Mouse (Mus musculus) adrenal gland, adult 8-10 months (tissue): Measurements from ENCODE around the gene Fam189a1. TPM values are rescaled to one million over a fixed set of nuclear protein-coding genes. Genes with fewer than 3 reads are reported as not detected.
A peak's percentile ranks its signal among the peaks of the same experiment; 100 is the strongest.

Source experiments
- DNase-seq: peaks from one replicate; pipeline ENCODE4 v3.0.0; 2022
- total RNA-seq, 4 experiments: library from RNA; stranded (reverse); gene quantifications; 2 replicates each; pipeline ENCODE4 v1.2.4; 2022

Fam189a1 gene
- total RNA-seq, 4 experiments from 2014 or later = 0.41 to 0.95 (median 0.48) TPM

- no peak for DNase-seq
Observed at GRCm38 (mm10) chr7:65104207-65105096, 51.9 kb downstream of the Fam189a1 start.

DNA sequence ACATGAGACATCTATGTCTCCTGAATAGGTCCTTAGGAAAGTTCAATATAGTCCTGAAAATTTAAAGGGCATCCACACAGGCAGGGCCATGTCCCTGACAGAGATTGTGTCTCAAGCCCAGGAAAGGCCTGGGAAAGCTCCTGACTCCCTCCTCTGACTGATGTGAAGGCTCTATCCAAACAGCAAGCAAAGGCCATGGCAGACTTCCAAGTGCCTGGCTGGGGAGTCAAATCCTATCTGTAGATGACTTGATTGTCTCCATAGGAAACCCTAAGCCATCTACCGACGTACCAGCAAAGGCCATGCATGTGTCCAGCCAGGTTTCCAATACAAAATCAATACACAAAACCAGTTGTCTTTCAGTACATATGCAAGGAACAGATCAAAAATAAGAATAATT, 54.7 kb downstream of the Fam189a1 start:
- no peak for DNase-seq

GRCm38 (mm10) chr7:65097708-65098107, 58.7 kb downstream of the Fam189a1 start:
- DNase-seq = no peak

GRCm38 (mm10) chr7:65095631-65096107, 60.7 kb downstream of the Fam189a1 start:
- DNase-seq = no peak

- no peak for DNase-seq
Observed at GRCm38 (mm10) chr7:65093314-65093713, 63.1 kb downstream of the Fam189a1 start.

GRCm38 (mm10) chr7:65091486-65091885, 64.9 kb downstream of the Fam189a1 start:
- DNase-seq = no peak

DNA sequence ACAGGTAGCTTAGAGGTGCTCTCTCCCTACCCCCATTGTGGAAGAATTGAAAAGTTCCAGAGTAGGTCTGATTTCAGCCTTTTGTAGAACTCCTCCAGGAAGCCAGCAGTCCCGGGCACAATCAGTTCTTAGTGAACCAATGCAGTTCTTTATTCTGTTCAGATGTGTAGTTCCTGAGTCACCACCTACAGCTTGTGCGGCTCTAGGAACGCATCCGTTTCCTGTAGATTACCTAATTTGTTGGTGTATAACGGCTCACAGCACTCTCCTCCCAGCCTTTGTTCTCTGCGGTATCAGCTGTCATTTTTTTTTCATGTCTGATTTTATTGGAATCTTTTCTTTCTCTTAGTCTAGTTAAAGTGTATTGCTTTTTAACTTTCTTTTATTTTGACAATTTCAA, 70.4 kb downstream of the Fam189a1 start:
- no peak for DNase-seq

DNA sequence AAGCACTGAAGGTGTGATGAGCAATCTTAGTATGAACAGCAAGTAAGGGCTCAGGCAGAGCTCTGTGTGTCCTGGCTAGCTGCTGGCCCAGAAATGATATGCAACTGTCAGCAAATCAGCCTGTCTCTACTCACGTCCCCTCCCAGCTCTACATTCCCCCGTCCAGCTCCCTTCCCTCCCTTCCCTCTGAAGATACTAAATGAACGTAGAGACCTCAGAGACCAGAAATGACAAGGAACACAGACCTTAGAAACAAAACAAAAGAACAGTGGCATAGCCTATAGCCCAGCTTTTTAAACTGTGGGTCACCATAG, 73.6 kb downstream of the Fam189a1 start:
- no peak for DNase-seq

DNA sequence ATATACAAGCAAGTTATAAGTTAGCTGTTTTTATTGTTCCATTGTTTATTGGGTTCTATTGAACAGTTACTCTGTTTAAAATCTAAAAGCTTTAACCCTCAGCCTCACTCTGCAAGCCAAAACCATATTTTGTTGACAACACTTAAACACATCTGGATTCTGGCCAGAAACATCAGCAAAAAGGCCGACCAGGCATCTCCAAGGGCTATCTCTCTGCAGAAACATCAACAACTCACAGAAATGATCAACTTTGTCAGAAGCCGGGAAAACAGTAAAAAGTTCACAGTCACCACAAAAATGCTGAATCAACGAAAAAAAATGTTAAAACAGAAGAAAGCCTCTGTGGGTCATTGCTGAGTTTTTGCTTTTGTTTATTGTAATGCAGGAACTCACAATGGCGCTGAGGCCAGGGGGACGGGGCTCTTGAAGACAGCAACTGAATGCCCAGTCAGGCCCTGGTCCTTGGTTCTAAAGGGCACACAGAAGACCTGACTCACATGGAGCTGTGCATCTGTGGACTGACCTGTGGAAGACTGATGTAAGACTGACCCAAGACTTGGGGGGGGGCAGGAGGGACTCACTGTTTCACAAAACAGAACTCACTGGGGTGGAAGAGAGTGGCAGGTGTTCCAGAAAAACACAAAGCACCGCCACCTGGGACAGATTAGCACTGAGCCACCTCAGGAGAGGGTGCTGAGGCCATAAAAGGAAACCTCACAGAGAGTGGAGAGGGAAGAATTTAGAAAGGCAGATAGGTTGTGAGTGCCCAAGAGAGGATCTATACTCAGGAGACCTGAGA, 74.2 kb downstream of the Fam189a1 start:
- DNase-seq = no peak

DNA sequence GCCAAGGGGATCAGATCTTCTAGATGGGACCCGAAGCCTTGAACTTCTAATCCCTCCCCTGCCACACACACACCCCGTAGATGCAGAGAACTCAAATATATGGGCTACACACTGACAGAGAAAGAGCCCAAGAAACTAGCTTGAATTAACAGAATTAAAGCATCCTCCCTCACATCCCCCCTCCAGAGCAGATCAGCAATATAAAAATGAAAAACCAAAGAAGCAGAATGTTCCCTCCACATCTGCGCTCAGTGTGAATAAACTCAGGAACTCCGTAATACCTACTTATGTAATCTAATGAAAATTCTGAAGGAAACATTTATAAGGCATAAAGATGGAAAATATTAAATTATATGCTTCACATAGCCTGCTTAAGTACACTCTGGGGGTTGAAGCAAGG, 80.2 kb downstream of the Fam189a1 start:
- DNase-seq = no peak

GRCm38 (mm10) chr7:65074194-65074593, 82.2 kb downstream of the Fam189a1 start:
- DNase-seq = no peak

- peak; percentile 22 for DNase-seq
Observed at GRCm38 (mm10) chr7:65073555-65073954, 82.8 kb downstream of the Fam189a1 start.

DNA sequence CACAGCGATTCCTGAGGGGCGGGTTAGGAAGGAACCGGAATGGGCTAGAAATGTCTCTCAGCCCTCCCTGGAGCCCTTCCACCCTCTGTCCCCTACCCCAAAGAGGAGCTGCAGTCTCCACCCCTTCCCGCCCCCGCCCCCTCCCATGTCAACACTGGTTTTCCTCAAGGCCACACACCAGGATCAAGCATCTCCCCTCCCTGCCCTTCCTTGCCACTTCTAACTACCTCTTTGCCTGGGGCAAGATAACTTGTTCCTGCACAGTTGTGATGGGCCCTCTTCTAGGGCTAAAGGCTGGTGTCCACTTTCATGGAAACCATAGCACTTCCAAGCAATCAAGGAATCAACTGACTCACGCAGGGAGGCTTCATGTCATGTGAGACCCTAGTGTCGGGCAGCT, 90.2 kb downstream of the Fam189a1 start:
- no peak for DNase-seq

DNA sequence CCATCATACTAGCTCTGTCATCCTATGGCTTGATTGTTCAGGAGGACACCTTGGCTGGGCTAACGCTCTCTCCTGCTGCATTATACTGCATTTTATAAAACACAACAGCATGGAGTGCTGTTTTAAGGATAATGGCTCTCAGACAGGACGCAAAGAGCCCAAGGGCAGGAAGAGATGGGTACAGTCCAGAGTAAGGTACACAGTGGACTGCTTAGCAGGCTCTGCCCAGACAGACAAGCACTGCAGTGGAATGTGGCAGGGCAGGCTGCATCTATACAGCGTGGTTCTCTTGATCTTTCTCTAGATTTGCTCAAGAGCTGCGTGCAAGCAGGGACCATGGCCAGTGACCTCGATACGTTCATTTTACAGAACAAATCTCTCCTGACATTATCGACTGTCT, 90.9 kb downstream of the Fam189a1 start:
- no peak for DNase-seq

GRCm38 (mm10) chr7:65064638-65065037, 91.7 kb downstream of the Fam189a1 start:
- no peak for DNase-seq

- no peak for DNase-seq
Observed at GRCm38 (mm10) chr7:65064096-65064495, 92.3 kb downstream of the Fam189a1 start.

DNA sequence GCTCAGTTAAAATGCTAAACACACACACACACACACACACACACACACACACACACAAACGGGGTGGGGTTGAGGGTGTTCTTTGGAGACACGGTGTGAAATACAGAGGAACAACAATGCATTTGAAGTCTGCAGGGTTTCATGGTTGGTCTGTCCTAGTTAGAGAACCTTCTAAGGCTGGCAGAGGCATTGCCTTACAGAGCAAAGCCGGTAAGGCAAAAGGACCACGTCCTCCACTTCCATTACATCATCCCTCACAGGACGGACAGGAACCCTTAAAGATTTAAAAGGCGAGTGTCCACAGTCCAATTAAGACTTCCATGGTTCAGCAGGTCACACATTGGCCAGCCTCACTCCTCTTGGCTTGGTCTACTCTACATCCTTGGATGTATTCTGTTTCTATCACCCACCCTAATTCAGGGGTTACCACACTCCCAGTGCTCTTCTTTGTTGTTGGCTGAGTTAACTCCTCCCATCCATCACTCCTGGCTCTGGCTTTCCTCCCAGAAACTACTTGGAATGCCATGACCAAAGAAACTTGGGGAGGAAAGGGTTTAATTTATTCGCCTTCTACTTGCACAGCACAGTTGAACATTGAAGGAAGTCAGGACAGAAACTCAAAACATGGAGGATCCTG, 96.1 kb downstream of the Fam189a1 start:
- DNase-seq = no peak

- no peak for DNase-seq
Observed at GRCm38 (mm10) chr7:65056864-65057263, 99.5 kb downstream of the Fam189a1 start.

GRCm38 (mm10) chr7:65051986-65052385, 104.4 kb downstream of the Fam189a1 start:
- no peak for DNase-seq

DNA sequence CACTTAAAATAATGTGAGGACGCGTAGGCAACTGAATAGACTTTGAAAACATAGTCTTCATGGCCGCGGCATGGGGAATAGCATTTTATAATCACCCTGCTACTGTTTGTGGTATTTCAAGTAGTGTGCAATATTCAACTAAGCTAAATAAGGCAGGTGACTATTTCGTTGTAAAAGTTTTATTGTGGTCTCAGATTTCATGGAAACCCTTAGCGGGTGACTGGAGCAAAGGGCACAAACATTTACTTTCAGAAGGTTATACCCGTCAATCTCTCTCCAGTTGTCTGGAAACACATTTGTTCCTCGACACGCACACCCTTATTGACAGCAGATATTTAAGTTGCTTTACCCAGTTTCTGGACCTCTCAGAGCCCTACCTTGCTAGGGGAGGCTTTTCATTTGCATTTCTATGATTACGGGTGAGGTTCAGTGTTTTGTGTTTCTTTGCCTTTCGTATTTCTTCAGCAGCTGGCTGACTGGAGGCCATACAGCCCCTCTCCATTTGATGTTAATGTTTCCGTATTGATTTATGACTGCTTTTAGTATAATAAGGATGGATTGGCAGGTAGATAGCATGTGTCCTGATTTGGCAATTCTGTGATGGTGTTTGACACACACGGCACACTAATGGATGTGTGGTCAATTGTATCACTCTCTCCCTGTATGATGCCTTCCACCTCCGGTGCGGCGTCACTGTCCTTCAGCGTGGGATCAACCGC, 107.0 kb downstream of the Fam189a1 start:
- DNase-seq = no peak

DNA sequence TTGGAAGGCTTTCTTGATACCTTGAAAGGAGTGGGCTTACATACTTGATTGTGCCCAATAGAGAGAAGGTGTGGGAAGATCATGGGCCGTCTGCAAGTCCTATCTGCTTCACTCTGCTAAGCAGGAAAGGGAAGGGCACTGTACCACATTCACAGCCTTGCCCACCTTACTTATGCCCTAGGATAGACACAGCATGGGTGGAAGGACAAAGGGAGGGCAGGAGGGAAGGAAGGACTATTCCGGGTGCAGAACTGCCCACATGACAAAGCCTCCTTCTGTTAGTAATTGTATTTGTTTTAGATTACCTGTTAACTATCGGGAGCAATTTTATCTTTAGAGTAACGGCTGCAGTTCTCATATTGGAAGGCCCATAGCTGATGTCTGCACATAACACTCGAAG, 108.7 kb downstream of the Fam189a1 start:
- no peak for DNase-seq

- DNase-seq = no peak
Observed at GRCm38 (mm10) chr7:65046690-65047089, 109.7 kb downstream of the Fam189a1 start.
